Mouse (Mus musculus) liver, embryonic 11.5 days (tissue): Measurements from ENCODE around the gene Pbx2. TPM values are rescaled to one million over a fixed set of nuclear protein-coding genes. Genes with fewer than 3 reads are reported as not detected.

Source experiments
- ATAC-seq: fragments of 200-750 bp; cut with Nextera tagmentation; replicated peaks from 2 replicates; pipeline ENCODE4 v1.8.0; 2017; ENCODE audit warnings: moderate number of reproducible peaks, mild to moderate bottlenecking, moderate TSS enrichment, moderate library complexity; ENCODE audit not compliant: low FRiP score
- DNase-seq: peaks from one replicate; pipeline ENCODE4 v3.0.0-alpha.2; 2017; ENCODE audit warnings: low spot score
- H3K27ac ChIP-seq: fragments of 300-500 bp; sonication (generic); 2 replicates; pipeline ENCODE4 v1.5.1; 2014; ENCODE audit warnings: mild to moderate bottlenecking, low read depth, low read length, control low read depth
- H3K27me3 ChIP-seq: fragments of 300-500 bp; sonication (generic); replicated peaks from 2 replicates; pipeline ENCODE4 v1.6.1; 2014; ENCODE audit warnings: low read length, mixed read lengths; ENCODE audit not compliant: control insufficient read depth, insufficient read depth
- H3K36me3 ChIP-seq: fragments of 300-500 bp; sonication (generic); 2 replicates; pipeline ENCODE4 v1.6.1; 2014; ENCODE audit warnings: mild to moderate bottlenecking, low read length, moderate library complexity, mixed read lengths; ENCODE audit not compliant: control insufficient read depth, insufficient read depth
- H3K4me1 ChIP-seq: fragments of 300-500 bp; sonication (generic); replicated peaks from 2 replicates; pipeline ENCODE4 v1.6.1; 2014; ENCODE audit warnings: low read length, mixed read lengths; ENCODE audit not compliant: control insufficient read depth, insufficient read depth
- H3K4me2 ChIP-seq: fragments of 300-500 bp; sonication (generic); 2 replicates; pipeline ENCODE4 v1.6.1; 2014; ENCODE audit warnings: mild to moderate bottlenecking, control low read depth, moderate library complexity
- H3K4me3 ChIP-seq: fragments of 300-500 bp; sonication (generic); 2 replicates; pipeline ENCODE4 v1.5.1; 2014; ENCODE audit warnings: low read depth, low read length, control low read depth
- H3K9ac ChIP-seq: fragments of 300-500 bp; sonication (generic); 2 replicates; pipeline ENCODE4 v1.6.1; 2014; ENCODE audit warnings: low read depth, low read length, control low read depth
- H3K9me3 ChIP-seq: fragments of 300-500 bp; sonication (generic); 2 replicates; pipeline ENCODE4 v1.6.1; 2016; ENCODE audit warnings: low read length, inconsistent platforms, mixed read lengths; ENCODE audit not compliant: control insufficient read depth
- WGBS: fragments of 180-500 bp; shearing (Covaris S2); extraction: QIAGEN DNeasy Blood & Tissue Kit; methylation state at CpG from one replicate; pipeline ENCODE4 v1.1.7; 2014; 5-methylcytosine and 5-hydroxymethylcytosine counted together
- polyA plus RNA-seq: library from polyadenylated mRNA; unstranded; fragments of >200 nt; fragmentation: Nextera tagmentation; extraction: Ambion mirVana; gene quantifications from 2 replicates; pipeline ENCODE4 v1.2.1, GENCODE M21; 2014

The Pbx2 gene
- polyA plus RNA-seq, 1 experiment from 2014 or later: 11.4 TPM

DNA sequence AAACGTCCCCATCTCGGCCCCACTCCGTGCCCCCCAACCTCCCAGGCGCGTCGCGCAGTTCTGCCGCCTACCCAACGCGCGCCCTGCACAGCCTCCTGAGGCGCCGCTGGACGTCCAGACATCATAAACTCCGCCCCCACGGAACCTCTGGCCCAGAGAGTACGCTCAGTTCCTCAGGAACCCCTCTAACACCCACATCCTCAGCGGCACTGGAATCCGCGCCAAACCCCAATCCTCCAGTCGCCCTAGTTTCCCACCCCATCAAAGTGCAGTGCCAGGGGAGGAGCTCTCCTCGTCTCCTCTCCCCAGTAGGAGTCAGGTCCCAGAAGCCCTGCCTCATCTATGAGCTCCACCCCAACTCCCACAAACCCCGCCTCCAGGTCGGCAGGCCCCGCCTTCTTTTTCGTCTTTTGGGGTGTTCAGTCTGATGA, 41.2 kb downstream of the Pbx2 start:
- ATAC-seq (peak; percentile 22; the same call in 1 of the 2 replicates), DNase-seq (no peak)
- Histone ChIP-seq H3K9ac (no peak overlapping the region), H3K9me3 (no peaks in the 10 kb centered on the region), H3K4me2 (peak overlapping the region; percentile 69), H3K27me3 (peaks cover 48% of the 10 kb centered on the region), H3K4me3 (peak overlapping the region; percentile 41), H3K4me1 (peaks cover 32% of the 10 kb centered on the region), H3K27ac (no peak overlapping the region), H3K36me3 (no peaks in the 10 kb centered on the region)
- WGBS: under 1% methylated on average over 26 of the region's 26 CpGs

DNA sequence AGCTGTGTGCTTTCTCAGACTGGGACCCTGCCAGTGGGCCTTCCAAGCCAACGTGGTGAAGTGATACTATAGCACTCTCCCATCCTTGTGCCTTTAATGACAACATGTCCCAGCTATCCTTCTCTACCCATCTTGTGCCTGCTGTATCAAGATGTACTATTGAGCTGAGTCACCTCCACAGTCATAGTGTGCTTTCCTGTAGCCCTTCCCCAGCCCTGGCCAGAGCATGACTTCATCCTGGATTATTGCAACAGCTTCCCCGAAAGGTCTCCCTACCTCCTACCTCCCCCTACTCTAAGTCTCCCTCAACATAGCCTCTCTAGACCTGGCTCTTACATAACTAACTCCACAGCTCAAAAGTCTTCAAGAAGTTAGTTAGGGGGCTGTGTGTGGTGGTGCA, 44.6 kb downstream of the Pbx2 start:
- H3K27ac ChIP-seq: no peak overlapping the region

DNA sequence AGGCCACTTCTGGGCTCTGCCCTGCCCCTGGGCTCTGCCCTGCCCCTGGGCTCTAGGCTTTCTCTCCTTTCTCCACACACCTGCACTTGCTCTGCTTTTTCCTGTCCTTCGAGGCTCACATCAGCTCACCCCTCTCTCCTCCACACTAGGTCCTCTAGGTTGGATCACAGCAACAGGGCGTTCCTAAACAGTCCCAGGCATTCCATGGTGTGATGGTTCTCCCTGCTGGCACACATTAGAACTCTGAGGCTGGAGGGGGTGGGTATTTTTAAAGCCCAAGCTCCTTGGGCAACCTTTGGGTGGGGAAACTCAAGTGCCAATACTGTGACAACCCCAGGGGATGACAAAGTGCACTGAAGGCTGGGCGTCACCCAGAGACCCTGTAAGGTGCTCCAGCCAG, 46.4 kb downstream of the Pbx2 start:
- ATAC-seq: no peak
- H3K4me1 ChIP-seq: peaks cover under 1% of the 10 kb centered on the region
- no peaks in the 10 kb centered on the region for H3K9me3 ChIP-seq
- DNase-seq: no peak
- H3K27me3 ChIP-seq: peaks cover 5% of the 10 kb centered on the region
- no peak overlapping the region for H3K4me2 ChIP-seq
- H3K9ac ChIP-seq: no peak overlapping the region
- no peak overlapping the region for H3K4me3 ChIP-seq
- H3K36me3 ChIP-seq: no peaks in the 10 kb centered on the region
- H3K27ac ChIP-seq: no peak overlapping the region
- WGBS: 70% methylated on average over 3 of the region's 3 CpGs

More for the DNA sequence above, 44.6 kb downstream of the Pbx2 start:
- Histone ChIP-seq H3K9ac (no peak overlapping the region), H3K4me3 (no peak overlapping the region), H3K27me3 (peaks cover 23% of the 10 kb centered on the region), H3K9me3 (no peaks in the 10 kb centered on the region), H3K36me3 (no peaks in the 10 kb centered on the region), H3K4me1 (peaks cover 15% of the 10 kb centered on the region), H3K4me2 (no peak overlapping the region)
- ATAC-seq: no peak
- whole genome bisulfite sequencing: 62% methylated on average over 2 of the region's 2 CpGs
- DNase-seq: no peak

DNA sequence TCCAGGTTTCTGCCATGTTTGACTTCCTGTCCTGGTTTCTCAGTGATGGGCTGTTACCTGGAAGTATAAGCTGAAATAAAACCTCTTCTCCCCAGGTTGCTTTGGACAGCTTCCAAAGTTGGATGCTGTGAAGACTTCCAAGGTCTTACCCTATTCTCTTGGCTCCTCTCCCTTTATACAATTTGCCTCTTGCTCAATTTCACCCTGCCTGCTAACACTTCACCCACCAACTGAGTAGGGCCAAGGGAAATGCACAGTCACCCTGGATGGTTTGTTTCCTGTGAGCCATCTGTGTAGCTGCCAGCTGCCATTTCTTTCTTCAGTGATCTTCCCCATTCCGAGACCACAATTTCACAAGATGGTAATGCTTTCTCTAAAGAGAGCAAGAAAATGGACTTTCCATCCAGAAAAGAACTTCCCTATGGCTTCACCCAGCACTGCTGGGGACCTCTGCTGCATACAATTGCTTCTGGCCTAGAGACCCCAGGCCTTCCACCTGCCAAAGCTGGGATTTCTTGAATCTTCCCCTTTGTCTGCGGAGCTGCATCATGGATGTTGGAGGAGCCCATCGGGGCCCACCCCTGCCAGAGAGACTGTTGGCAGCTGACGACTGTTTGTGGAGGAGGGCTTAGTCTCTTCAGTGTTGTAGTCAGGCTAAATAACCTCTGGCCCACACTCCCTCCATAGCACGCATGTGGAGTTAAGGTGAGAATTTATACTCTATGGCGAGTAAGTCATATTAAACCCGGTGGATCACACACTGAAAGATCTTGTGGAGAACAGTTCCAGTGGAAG, 48.6 kb downstream of the Pbx2 start:
- 74% methylated on average over 7 of the region's 7 CpGs for WGBS
- Histone ChIP-seq H3K9ac (no peak overlapping the region), H3K27me3 (no peaks in the 10 kb centered on the region), H3K27ac (no peak overlapping the region), H3K4me3 (no peak overlapping the region), H3K9me3 (no peaks in the 10 kb centered on the region), H3K36me3 (no peaks in the 10 kb centered on the region), H3K4me1 (no peaks in the 10 kb centered on the region), H3K4me2 (no peak overlapping the region)
- ATAC-seq: no peak
- DNase-seq: no peak

DNA sequence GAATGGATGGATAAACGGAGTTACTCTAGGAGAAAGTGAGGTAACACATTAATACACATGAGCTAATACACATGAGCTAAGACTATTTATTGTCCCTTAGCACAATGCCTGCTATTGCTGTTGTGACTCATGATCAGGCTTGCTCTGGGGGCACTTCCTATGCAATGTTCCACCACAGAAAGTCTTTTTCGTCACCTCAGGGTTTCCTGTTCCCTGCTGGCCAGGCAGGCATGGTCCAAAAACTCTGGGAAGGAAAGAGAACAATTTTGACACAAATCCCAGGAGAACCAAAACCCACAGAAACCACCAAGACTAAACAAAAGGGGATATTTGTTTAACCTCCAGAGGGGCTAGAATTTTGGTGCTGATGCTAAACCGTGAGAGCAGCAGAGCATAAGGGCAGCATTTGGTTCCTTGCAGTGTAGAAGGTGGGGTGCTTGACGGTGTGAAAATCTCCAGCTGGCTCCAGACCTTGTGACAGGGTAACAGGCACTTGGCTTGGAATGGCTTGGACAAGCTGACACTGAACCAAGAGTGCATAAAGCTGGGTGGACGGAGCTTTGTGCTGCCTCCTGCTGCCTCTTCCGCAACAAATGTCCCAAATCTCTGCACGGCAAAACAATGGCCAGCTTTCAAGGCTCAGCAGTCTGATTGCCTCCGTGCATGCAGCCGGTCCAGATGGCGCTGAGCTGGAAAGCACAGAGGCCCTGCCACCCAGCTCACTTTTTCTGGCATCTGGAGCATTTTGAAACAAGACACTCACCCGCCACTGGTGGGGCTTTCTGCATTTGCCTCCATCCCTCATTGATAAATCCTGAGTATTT, 49.9 kb downstream of the Pbx2 start:
- ATAC-seq (no peak), DNase-seq (no peak)
- Histone ChIP-seq H3K27ac (no peak overlapping the region), H3K27me3 (no peaks in the 10 kb centered on the region), H3K4me1 (peaks cover 7% of the 10 kb centered on the region), H3K4me3 (no peak overlapping the region), H3K4me2 (no peak overlapping the region), H3K36me3 (peaks cover under 1% of the 10 kb centered on the region; the same call in 1 of the 2 replicates), H3K9ac (no peak overlapping the region), H3K9me3 (no peaks in the 10 kb centered on the region)
- WGBS: 33% methylated on average over 11 of the region's 11 CpGs

DNA sequence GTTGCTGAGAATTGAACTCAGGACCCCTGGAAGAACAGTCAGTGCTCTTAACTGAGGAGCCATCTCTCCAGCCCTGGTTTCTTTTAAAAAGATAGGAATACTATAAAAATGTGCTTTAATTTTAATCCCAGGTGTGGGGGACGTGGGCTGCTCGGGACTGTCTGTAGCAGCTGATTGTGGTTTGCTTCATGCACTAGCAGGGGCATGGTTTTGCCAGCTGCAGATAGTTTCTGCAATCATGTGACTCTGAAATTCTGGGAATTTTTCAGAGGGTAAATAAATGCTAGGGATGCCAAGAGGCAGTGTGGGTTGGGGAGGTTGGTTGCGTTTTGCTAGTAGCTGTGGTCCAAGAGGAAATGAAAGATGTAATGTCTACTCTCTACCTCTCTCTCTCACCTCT, 50.9 kb downstream of the Pbx2 start:
- Histone ChIP-seq H3K9ac (no peak overlapping the region), H3K27ac (no peak overlapping the region), H3K4me3 (no peak overlapping the region), H3K9me3 (no peaks in the 10 kb centered on the region), H3K4me1 (peaks cover 13% of the 10 kb centered on the region), H3K36me3 (peaks cover 2% of the 10 kb centered on the region; the same call in 1 of the 2 replicates), H3K27me3 (no peaks in the 10 kb centered on the region), H3K4me2 (no peak overlapping the region)
- ATAC-seq (no peak), DNase-seq (no peak)
- WGBS: 55% methylated on average over 3 of the region's 3 CpGs

DNA sequence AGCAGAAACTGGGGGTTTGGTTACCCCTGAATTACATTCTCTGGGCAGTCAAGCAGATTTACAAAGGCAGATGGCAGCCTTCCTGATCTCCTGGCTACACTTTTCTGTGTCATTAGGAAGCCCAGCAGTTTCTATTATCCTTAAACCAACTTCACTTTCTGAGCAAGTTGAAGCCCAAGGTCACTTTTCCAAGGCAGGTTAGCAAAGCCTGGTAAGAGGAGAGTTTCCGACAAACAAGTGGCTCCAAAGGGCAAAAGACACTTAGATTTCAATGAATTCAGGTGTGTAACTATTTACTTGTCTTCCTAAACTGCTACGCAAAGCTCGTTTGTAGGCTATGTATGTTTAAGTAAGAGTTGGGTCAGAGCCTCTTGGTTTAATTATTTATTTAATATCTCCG, 52.3 kb downstream of the Pbx2 start:
- no peak overlapping the region for H3K27ac ChIP-seq
- H3K4me1 ChIP-seq: peaks cover 19% of the 10 kb centered on the region
- H3K36me3 ChIP-seq: peaks cover 2% of the 10 kb centered on the region; the same call in 1 of the 2 replicates
- H3K4me3 ChIP-seq: no peak overlapping the region
- DNase-seq (no peak), ATAC-seq (no peak)
- WGBS: 85% methylated on average over 4 of the region's 4 CpGs
- H3K27me3 ChIP-seq: no peaks in the 10 kb centered on the region
- no peak overlapping the region for H3K9ac ChIP-seq
- no peak overlapping the region for H3K4me2 ChIP-seq
- no peaks in the 10 kb centered on the region for H3K9me3 ChIP-seq

DNA sequence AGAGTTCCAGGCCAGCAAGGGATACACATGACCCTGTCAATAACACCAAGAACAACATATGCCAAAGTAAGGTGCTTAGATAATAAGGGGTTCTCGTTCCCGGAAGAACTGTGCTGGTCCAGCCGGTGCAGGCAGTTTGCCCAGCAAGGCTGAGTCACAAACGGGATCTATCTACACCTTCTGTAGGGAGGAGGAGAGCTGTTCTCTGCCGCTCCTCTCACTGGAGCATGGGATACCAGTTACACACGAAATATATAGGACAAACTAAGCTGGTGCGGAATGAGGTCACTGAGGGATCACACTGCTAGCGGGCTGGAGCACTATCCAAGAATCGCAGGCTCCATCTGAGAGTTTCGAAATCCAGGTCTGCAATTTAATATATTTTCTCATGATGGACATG, 52.9 kb downstream of the Pbx2 start:
- H3K9me3 ChIP-seq: no peaks in the 10 kb centered on the region
- H3K27me3 ChIP-seq: no peaks in the 10 kb centered on the region
- no peak overlapping the region for H3K27ac ChIP-seq
- H3K36me3 ChIP-seq: peaks cover 2% of the 10 kb centered on the region; the same call in 1 of the 2 replicates
- peaks cover 19% of the 10 kb centered on the region for H3K4me1 ChIP-seq
- H3K4me2 ChIP-seq: no peak overlapping the region
- H3K4me3 ChIP-seq: no peak overlapping the region
- no peak overlapping the region for H3K9ac ChIP-seq
- DNase-seq (no peak), ATAC-seq (no peak)
- 77% methylated on average over 10 of the region's 10 CpGs for WGBS
